Mouse (Mus musculus): Measurements from ENCODE around the gene Syt2.

- TF ChIP-seq CTCF (IDR thresholded peaks at IDR 0.05; ENCODE audit: extremely low read depth, insufficient read depth, insufficient read length, insufficient replicate concordance) (no peak), POLR2A (IDR thresholded peaks at IDR 0.05; ENCODE audit: low read depth, low read length) (no peak)
Measured at GRCm38 (mm10) chr1:134706549-134706948, 60.1 kb downstream of the Syt2 start.

Measured in spleen, adult 2 months (tissue).